Mouse (Mus musculus) embryonic fibroblast, embryonic 13.5 days (primary cell): ENCODE measurements around the gene Zdhhc4. TPM values are rescaled to one million over a fixed set of nuclear protein-coding genes. Genes with fewer than 3 reads are reported as not detected.

Source experiments
- H3K27ac ChIP-seq: 2 replicates; pipeline ENCODE4 v1.5.1; 2012; ENCODE audit warnings: low read length, control low read depth, inconsistent platforms; ENCODE audit not compliant: insufficient read depth
- H3K4me1 ChIP-seq: 2 replicates; pipeline ENCODE4 v1.6.1; 2011; ENCODE audit warnings: low read length; ENCODE audit not compliant: control insufficient read depth, insufficient read depth
- H3K4me3 ChIP-seq: 2 replicates; pipeline ENCODE4 v1.5.1; 2011; ENCODE audit warnings: mild to moderate bottlenecking, control low read depth, low read length; ENCODE audit not compliant: insufficient read depth
- CTCF ChIP-seq: IDR thresholded peaks from 2 replicates; pipeline ENCODE4 v1.5.1; 2011; ENCODE audit warnings: mild to moderate bottlenecking, control low read depth, low read length, moderate library complexity, borderline replicate concordance; ENCODE audit not compliant: insufficient read depth
- POLR2A ChIP-seq: IDR thresholded peaks from 2 replicates; pipeline ENCODE4 v1.6.1; 2011; ENCODE audit warnings: low read depth, mild to moderate bottlenecking, control low read depth, low read length, moderate library complexity
- polyA plus RNA-seq: library from polyadenylated mRNA; stranded (reverse); fragments of >200 nt; gene quantifications from 2 replicates; pipeline ENCODE4 v1.2.4, GENCODE M21; 2011; ENCODE audit warnings: low read depth; ENCODE audit not compliant: missing spikeins, insufficient read length

Gene Zdhhc4
- polyA plus RNA-seq, 1 experiment = 45.5 TPM

- no peaks in the 10 kb centered on the region for H3K4me1 ChIP-seq
These were observed 5.5 kb upstream of the Zdhhc4 start for GRCm38 (mm10) chr5:143334418-143335088.

DNA sequence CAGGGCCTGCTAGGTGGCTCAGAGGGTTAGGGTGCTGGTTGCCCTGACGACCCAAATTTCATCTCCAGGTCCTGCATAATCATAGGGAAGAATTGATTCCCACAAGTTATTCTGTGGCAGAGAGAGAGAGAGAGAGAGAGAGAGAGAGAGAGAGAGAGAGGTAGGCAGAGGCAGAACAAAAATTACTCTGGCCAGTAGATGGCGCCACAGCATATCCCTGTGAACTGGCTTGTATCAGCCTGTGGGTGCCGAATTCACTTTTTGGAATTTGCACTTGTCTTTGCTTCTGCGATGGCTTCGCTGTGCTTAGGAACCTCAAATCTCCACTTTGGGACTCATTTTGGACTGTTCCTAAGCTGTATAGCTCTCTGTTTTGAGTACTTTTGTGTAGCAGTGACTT, 4.8 kb upstream of the Zdhhc4 start:
- no peak overlapping the region for H3K27ac ChIP-seq
- peak; percentile 57 for TF ChIP-seq CTCF
- TF ChIP-seq POLR2A = no peak
- no peaks in the 10 kb centered on the region for H3K4me1 ChIP-seq
- no peak overlapping the region for H3K4me3 ChIP-seq

More at GRCm38 (mm10) chr5:143334418-143335088, 5.5 kb upstream of the Zdhhc4 start:
- no peak overlapping the region for H3K4me3 ChIP-seq
- no peak for TF ChIP-seq CTCF
- H3K27ac ChIP-seq = no peak overlapping the region

DNA sequence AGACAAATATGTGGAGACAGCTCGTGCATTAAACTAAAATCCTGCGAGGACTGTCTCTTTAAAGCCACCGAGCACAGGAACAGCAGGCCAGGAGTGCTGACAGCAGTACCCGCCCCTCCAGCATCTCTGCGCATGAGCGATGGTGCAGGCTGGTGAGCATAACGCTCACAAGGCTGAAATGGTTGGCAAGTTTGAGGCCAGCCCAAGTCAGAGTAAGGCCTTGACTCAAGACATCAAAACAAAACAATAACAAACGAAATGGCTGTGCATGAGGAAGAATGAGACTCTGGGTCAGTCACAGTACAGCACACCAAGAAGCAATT, 11.8 kb downstream of the Zdhhc4 start:
- Histone ChIP-seq H3K27ac (no peak overlapping the region), H3K4me1 (no peaks in the 10 kb centered on the region), H3K4me3 (no peak overlapping the region)
- TF ChIP-seq CTCF = no peak

- no peak overlapping the region for H3K27ac ChIP-seq
- no peak overlapping the region for H3K4me3 ChIP-seq
- TF ChIP-seq POLR2A (no peak), CTCF (no peak)
- no peaks in the 10 kb centered on the region for H3K4me1 ChIP-seq
These were observed 12.3 kb downstream of the Zdhhc4 start for GRCm38 (mm10) chr5:143316605-143317287.

- Histone ChIP-seq H3K4me3 (no peak overlapping the region), H3K4me1 (no peaks in the 10 kb centered on the region), H3K27ac (no peak overlapping the region)
- TF ChIP-seq POLR2A = no peak
- TF ChIP-seq CTCF = no peak
These were observed 13.6 kb downstream of the Zdhhc4 start for GRCm38 (mm10) chr5:143315514-143315888.

GRCm38 (mm10) chr5:143314730-143315513, 14.1 kb downstream of the Zdhhc4 start, which contains the start of gene E130309D02Rik:
Gene E130309D02Rik (minus strand): TSS chr5:143315360.
- Histone ChIP-seq H3K4me1 (no peaks in the 10 kb centered on the region), H3K4me3 (peak within 1 kb of the TSS; percentile 92), H3K27ac (peak within 1 kb of the TSS; percentile 70)
- TF ChIP-seq POLR2A (peak; percentile 64), CTCF (0 out of 2 replicates have a peak, but pooled peaks have one; percentile 44)

DNA sequence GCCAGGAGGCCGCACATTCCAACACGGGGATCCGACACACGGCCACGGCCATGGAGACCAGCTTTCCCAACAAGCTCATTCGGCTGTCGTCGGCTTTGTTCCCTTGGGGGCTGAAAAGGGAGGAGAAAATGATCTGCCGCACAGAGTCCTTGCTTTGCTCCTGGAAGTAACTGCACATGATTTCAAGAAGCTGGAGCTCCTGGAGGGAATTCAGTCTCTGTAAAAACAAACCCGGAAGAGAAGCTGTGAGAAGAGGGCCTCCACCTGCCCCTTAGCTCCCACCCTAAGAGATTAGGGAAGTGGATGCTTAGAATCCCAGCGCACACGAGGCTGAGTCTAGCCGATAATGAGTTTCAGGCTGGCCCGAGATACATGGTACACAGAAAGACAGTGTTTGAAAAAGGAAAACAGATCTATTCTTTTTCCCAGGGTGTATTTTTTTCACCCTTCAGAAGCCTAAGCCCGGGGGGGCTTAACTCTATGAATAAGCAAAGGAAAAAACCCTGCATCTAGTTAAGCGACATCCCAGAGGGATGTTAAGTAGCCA, 14.8 kb downstream of the Zdhhc4 start:
- Histone ChIP-seq H3K27ac (peak overlapping the region; percentile 70; the same call in 1 of the 2 replicates), H3K4me3 (peak overlapping the region; percentile 92), H3K4me1 (no peaks in the 10 kb centered on the region)
- TF ChIP-seq POLR2A (no peak), CTCF (no peak)

DNA sequence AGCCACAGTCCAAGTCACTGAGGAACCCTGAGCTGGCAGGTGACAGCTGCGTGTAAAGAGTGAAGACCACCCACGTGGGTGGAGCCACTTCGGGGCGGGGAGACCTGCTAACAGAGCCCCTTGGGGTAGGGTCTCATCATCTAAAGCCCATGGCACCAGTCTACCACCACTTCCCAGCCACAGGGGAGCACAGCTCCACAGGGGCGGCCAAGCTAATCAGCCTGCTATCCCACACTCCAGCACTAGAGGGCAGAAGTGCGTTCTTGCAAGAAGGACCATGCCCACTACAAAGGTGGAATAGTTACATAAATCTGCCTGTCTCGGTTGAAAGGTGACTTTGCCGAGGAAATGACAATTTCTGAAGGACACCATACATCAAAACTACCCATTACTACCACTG, 17.2 kb downstream of the Zdhhc4 start:
- TF ChIP-seq POLR2A (no peak), CTCF (peak; percentile 79; the same call in 1 of the 2 replicates)

GRCm38 (mm10) chr5:143309916-143310315, 19.1 kb downstream of the Zdhhc4 start:
- Histone ChIP-seq H3K4me3 (no peak overlapping the region), H3K27ac (no peak overlapping the region), H3K4me1 (no peaks in the 10 kb centered on the region)
- TF ChIP-seq CTCF = no peak
- TF ChIP-seq POLR2A = no peak

More for the DNA sequence above, 17.2 kb downstream of the Zdhhc4 start:
- H3K4me1 ChIP-seq = no peaks in the 10 kb centered on the region
- no peak overlapping the region for H3K4me3 ChIP-seq
- no peak overlapping the region for H3K27ac ChIP-seq

GRCm38 (mm10) chr5:143308825-143309224, 20.2 kb downstream of the Zdhhc4 start:
- TF ChIP-seq POLR2A (no peak), CTCF (no peak)
- Histone ChIP-seq H3K4me1 (no peaks in the 10 kb centered on the region), H3K27ac (no peak overlapping the region), H3K4me3 (no peak overlapping the region)
